Mouse (Mus musculus): ENCODE results near the gene Chrdl2. TPM values are rescaled to one million over a fixed set of nuclear protein-coding genes. Genes with fewer than 3 reads are reported as not detected.
A peak's percentile ranks its signal among the peaks of the same experiment; 100 is the strongest.

Chrdl2 gene
- polyA plus RNA-seq, 1 experiment = not detected

GRCm38 (mm10) chr7:99982256-99983242 lies 23.4 kb upstream of the Chrdl2 start:
- Histone ChIP-seq H3K27ac (ENCODE audit: insufficient read depth, low read length) (no peak overlapping the region), H3K4me1 (ENCODE audit: control insufficient read depth, insufficient read depth, low read length) (no peaks in the 10 kb centered on the region), H3K4me3 (ENCODE audit: insufficient read depth, low read length) (no peak overlapping the region)
- no peak for TF ChIP-seq CTCF (IDR thresholded peaks at IDR 0.05; ENCODE audit: borderline replicate concordance, insufficient read depth, low read length)
- no peak for TF ChIP-seq POLR2A (IDR thresholded peaks at IDR 0.05; ENCODE audit: low read depth, low read length)

GRCm38 (mm10) chr7:99988725-99989124 lies 17.2 kb upstream of the Chrdl2 start:
- peak; percentile 66 for TF ChIP-seq CTCF (IDR thresholded peaks at IDR 0.05; ENCODE audit: borderline replicate concordance, insufficient read depth, low read length)
- TF ChIP-seq POLR2A (IDR thresholded peaks at IDR 0.05; ENCODE audit: low read depth, low read length) = no peak
- H3K27ac ChIP-seq (ENCODE audit: insufficient read depth, low read length) = no peak overlapping the region
- H3K4me3 ChIP-seq (ENCODE audit: insufficient read depth, low read length) = no peak overlapping the region

GRCm38 (mm10) chr7:99989844-99990760 lies 15.9 kb upstream of the Chrdl2 start:
- no peak overlapping the region for H3K27ac ChIP-seq (ENCODE audit: insufficient read depth, low read length)
- no peak overlapping the region for H3K4me3 ChIP-seq (ENCODE audit: insufficient read depth, low read length)
- H3K4me1 ChIP-seq (ENCODE audit: control insufficient read depth, insufficient read depth, low read length) = no peaks in the 10 kb centered on the region
- no peak for TF ChIP-seq CTCF (IDR thresholded peaks at IDR 0.05; ENCODE audit: borderline replicate concordance, insufficient read depth, low read length)
- TF ChIP-seq POLR2A (IDR thresholded peaks at IDR 0.05; ENCODE audit: low read depth, low read length) = no peak

More at GRCm38 (mm10) chr7:99988725-99989124, 17.2 kb upstream of the Chrdl2 start:
- H3K4me1 ChIP-seq (ENCODE audit: control insufficient read depth, insufficient read depth, low read length) = no peaks in the 10 kb centered on the region

GRCm38 (mm10) chr7:99990990-99991707 lies 14.8 kb upstream of the Chrdl2 start:
- no peak overlapping the region for H3K4me3 ChIP-seq (ENCODE audit: insufficient read depth, low read length)
- H3K4me1 ChIP-seq (ENCODE audit: control insufficient read depth, insufficient read depth, low read length) = no peaks in the 10 kb centered on the region
- TF ChIP-seq POLR2A (IDR thresholded peaks at IDR 0.05; ENCODE audit: low read depth, low read length) = no peak
- TF ChIP-seq CTCF (IDR thresholded peaks at IDR 0.05; ENCODE audit: borderline replicate concordance, insufficient read depth, low read length) = no peak
- H3K27ac ChIP-seq (ENCODE audit: insufficient read depth, low read length) = no peak overlapping the region

- Histone ChIP-seq H3K27ac (ENCODE audit: insufficient read depth, low read length) (no peak overlapping the region), H3K4me1 (ENCODE audit: control insufficient read depth, insufficient read depth, low read length) (no peaks in the 10 kb centered on the region), H3K4me3 (ENCODE audit: insufficient read depth, low read length) (no peak overlapping the region)
- TF ChIP-seq POLR2A (IDR thresholded peaks at IDR 0.05; ENCODE audit: low read depth, low read length) (no peak), CTCF (IDR thresholded peaks at IDR 0.05; ENCODE audit: borderline replicate concordance, insufficient read depth, low read length) (no peak)
Observed at GRCm38 (mm10) chr7:99993159-99993558, 12.8 kb upstream of the Chrdl2 start.

- TF ChIP-seq POLR2A (IDR thresholded peaks at IDR 0.05; ENCODE audit: low read depth, low read length) = no peak
- TF ChIP-seq CTCF (IDR thresholded peaks at IDR 0.05; ENCODE audit: borderline replicate concordance, insufficient read depth, low read length) = no peak
- no peak overlapping the region for H3K27ac ChIP-seq (ENCODE audit: insufficient read depth, low read length)
- peaks cover 3% of the 10 kb centered on the region; the same call in 1 of the 2 replicates for H3K4me1 ChIP-seq (ENCODE audit: control insufficient read depth, insufficient read depth, low read length)
- H3K4me3 ChIP-seq (ENCODE audit: insufficient read depth, low read length) = no peak overlapping the region
Observed at GRCm38 (mm10) chr7:99995186-99995585, 10.8 kb upstream of the Chrdl2 start.

GRCm38 (mm10) chr7:99998668-99999067 lies 7.3 kb upstream of the Chrdl2 start:
- TF ChIP-seq CTCF (IDR thresholded peaks at IDR 0.05; ENCODE audit: borderline replicate concordance, insufficient read depth, low read length) (no peak), POLR2A (IDR thresholded peaks at IDR 0.05; ENCODE audit: low read depth, low read length) (no peak)
- Histone ChIP-seq H3K4me1 (ENCODE audit: control insufficient read depth, insufficient read depth, low read length) (peaks cover 3% of the 10 kb centered on the region; the same call in 1 of the 2 replicates), H3K4me3 (ENCODE audit: insufficient read depth, low read length) (no peak overlapping the region), H3K27ac (ENCODE audit: insufficient read depth, low read length) (no peak overlapping the region)

- peaks cover 1% of the 10 kb centered on the region; the same call in 1 of the 2 replicates for H3K4me1 ChIP-seq (ENCODE audit: control insufficient read depth, insufficient read depth, low read length)
- no peak overlapping the region for H3K27ac ChIP-seq (ENCODE audit: insufficient read depth, low read length)
- H3K4me3 ChIP-seq (ENCODE audit: insufficient read depth, low read length) = no peak overlapping the region
- no peak for TF ChIP-seq POLR2A (IDR thresholded peaks at IDR 0.05; ENCODE audit: low read depth, low read length)
- peak; percentile 64; the same call in 1 of the 2 replicates for TF ChIP-seq CTCF (IDR thresholded peaks at IDR 0.05; ENCODE audit: borderline replicate concordance, insufficient read depth, low read length)
Observed at GRCm38 (mm10) chr7:100003781-100004180, 2.2 kb upstream of the Chrdl2 start.

- no peak overlapping the region for H3K4me3 ChIP-seq (ENCODE audit: insufficient read depth, low read length)
Observed at GRCm38 (mm10) chr7:100006411-100006810, 439 bp downstream of the Chrdl2 start.

More at GRCm38 (mm10) chr7:100006411-100006810, 439 bp downstream of the Chrdl2 start:
- TF ChIP-seq POLR2A (IDR thresholded peaks at IDR 0.05; ENCODE audit: low read depth, low read length) = no peak
- TF ChIP-seq CTCF (IDR thresholded peaks at IDR 0.05; ENCODE audit: borderline replicate concordance, insufficient read depth, low read length) = no peak
- H3K27ac ChIP-seq (ENCODE audit: insufficient read depth, low read length) = no peak overlapping the region
- H3K4me1 ChIP-seq (ENCODE audit: control insufficient read depth, insufficient read depth, low read length) = no peaks in the 10 kb centered on the region

Data from embryonic fibroblast, embryonic 13.5 days (primary cell).